Mouse (Mus musculus): Measurements from ENCODE around the gene Mfng.

DNA sequence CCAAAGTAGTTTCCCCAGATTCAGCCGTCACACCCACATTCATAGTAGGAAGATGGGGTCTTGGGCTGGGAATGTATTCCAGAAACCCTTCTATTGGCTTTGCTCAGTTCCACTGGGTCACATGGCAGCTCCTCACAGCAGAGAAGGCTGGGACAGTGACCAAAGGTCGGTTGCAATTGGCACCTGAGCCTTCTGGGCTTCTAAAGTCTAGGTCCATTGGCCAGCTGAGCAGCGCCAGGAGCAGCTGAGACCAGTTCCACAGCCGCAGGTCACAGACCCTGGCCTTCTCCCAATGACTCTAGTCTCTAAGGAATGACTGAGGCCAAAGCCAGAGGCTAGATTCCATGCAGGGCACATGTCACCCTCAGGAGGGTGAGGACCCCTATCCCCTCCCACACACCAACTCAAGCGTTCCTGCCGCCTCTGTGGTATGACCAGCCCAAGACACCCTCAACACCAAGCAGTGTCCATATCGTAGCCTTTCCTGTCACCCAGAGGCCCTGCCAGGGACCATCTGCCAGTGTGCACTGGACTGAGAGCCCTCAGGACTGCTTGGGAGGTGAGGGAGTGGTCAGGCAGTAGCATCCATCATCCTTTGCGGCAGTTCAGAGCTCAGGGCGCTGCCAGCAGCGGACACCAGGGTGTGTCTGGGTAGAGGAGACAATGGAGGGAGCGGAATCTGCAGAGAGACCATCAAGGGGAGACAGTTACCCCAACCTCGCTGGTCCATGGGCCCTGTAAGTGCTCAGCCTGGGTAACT lies 17.1 kb downstream of the Mfng start:
- no peak for TF ChIP-seq CTCF (IDR thresholded peaks at IDR 0.05; ENCODE audit: low read depth)
- TF ChIP-seq EP300 (optimal IDR thresholded peaks at IDR 0.05), result no peak
